ENCODE assay signal across 19 mouse cellular contexts in the genomic region with DNA sequence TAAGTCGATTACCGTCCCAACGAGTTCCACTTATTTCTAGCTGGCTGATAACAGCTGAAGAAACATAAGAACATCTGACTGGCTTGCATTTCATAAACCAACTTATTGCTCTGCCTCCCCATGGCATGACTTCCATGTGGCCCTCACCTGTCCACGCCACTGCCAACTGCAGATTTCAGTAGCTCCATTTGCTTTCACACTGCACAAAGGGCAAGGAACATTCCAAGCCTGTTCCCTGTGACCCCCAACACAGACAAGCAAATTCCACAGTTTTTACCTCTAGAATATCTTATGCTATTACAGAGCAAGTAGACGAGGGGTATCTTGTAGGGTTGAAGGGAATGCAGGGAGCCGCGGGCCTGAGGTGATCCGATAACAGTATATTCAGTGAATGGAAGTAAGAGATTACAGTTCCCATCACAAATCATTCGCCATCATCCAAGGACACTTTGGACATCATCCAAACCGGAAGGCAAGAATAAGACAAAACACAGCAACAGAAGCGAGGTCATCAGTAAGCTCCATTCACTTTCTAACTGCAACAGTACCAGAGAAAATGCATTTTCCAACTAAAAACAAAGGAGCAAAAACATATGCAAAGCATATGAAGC. TPM values are rescaled to one million over a fixed set of nuclear protein-coding genes. Genes with fewer than 3 reads are reported as not detected.
DNase-seq lines count a peak whose midpoint lies in the region; ATAC-seq and TF ChIP-seq lines count a peak whose summit lies in the region.
"Had no signal": no experiment of that assay in that cellular context is flagged by ENCODE, and none has a peak within 500 bp of the region (broad histone marks: within the 10 kb centered on the region; RNA-seq: fewer than 3 reads in every experiment).

No protein-coding gene starts in this region.

- H3K27ac ChIP-seq in heart, embryonic 10.5 days: peak overlapping the region; percentile 25; the same call in 1 of the 2 replicates
- H3K27ac ChIP-seq in kidney, embryonic 15.5 days: peak overlapping the region; percentile 51; the same call in 1 of the 2 replicates
- H3K27ac ChIP-seq in MEL (ENCODE audit: control insufficient read depth, low read depth, low read length): peak overlapping the region; percentile 30
- H3K27ac ChIP-seq: hindbrain, embryonic 13.5 days; lung, embryonic 15.5 days; macrophage; midbrain, embryonic 12.5 days; neural tube, embryonic 15.5 days; stomach, postnatal 0 days had no signal

- no peak overlapping the region for H3K9ac ChIP-seq in kidney, embryonic 15.5 days
- H3K9ac ChIP-seq in MEL (ENCODE audit: control insufficient read depth, low read depth, low read length, poor library complexity, severe bottlenecking): no peak overlapping the region
- H3K9ac ChIP-seq: hindbrain, embryonic 13.5 days; lung, embryonic 15.5 days; midbrain, embryonic 12.5 days; neural tube, embryonic 15.5 days had no signal

- WGBS in heart, embryonic 10.5 days: 76% methylated on average over 11 of the region's 11 CpGs
- 70% methylated on average over 11 of the region's 11 CpGs for WGBS in kidney, embryonic 15.5 days

- H3K4me2 ChIP-seq in kidney, embryonic 15.5 days: no peak overlapping the region
- H3K4me2 ChIP-seq: hindbrain, embryonic 13.5 days; liver, embryonic 11.5 days; lung, embryonic 15.5 days; midbrain, embryonic 12.5 days; neural tube, embryonic 15.5 days had no signal

- no peaks in the 10 kb centered on the region for H3K79me2 ChIP-seq in MEL (ENCODE audit: control insufficient read depth, insufficient read depth, low read length, poor library complexity)

- H3K4me1 ChIP-seq in heart, embryonic 10.5 days: peaks cover 54% of the 10 kb centered on the region
- H3K4me1 ChIP-seq in kidney, embryonic 15.5 days: peaks cover 27% of the 10 kb centered on the region
- peaks cover 0 to 12% of the 10 kb centered on the region in 2 experiments; a peak in 3 of 4 replicates for H3K4me1 ChIP-seq in MEL (ENCODE audit: control insufficient read depth in 1 of 2, insufficient read depth in 2 of 2, low read length in 2 of 2)
- H3K4me1 ChIP-seq: midbrain, embryonic 12.5 days had no signal

- TF ChIP-seq EP300 in MEL (IDR thresholded peaks at IDR 0.05; ENCODE audit: low read depth in 1 of 2, low read length in 2 of 2): peak; percentile 55 to 67

- TF ChIP-seq CTCF in MEL (IDR thresholded peaks at IDR 0.05 in 2 of 3, conservative IDR thresholded peaks at IDR 0.05 in 1 of 3; ENCODE audit: control insufficient read depth in 1 of 3, insufficient read depth in 1 of 3, low read depth in 2 of 3, low read length in 3 of 3, poor library complexity in 1 of 3, severe bottlenecking in 1 of 3): no peak

- H3K27me3 ChIP-seq in heart, embryonic 10.5 days (ENCODE audit: insufficient read depth, poor library complexity, severe bottlenecking): no peaks in the 10 kb centered on the region
- H3K27me3 ChIP-seq in kidney, embryonic 15.5 days: no peaks in the 10 kb centered on the region
- H3K27me3 ChIP-seq in MEL (ENCODE audit: control insufficient read depth in 1 of 2, insufficient read depth in 2 of 2, low read length in 2 of 2): no peaks in the 10 kb centered on the region
- H3K27me3 ChIP-seq: hindbrain, embryonic 13.5 days; lung, embryonic 15.5 days; midbrain, embryonic 12.5 days; neural tube, embryonic 15.5 days had no signal

- TF ChIP-seq POLR2A in MEL (IDR thresholded peaks at IDR 0.05; ENCODE audit: control insufficient read depth in 1 of 2, insufficient read depth in 1 of 2, low read depth in 1 of 2, low read length in 2 of 2, poor library complexity in 1 of 2): no peak

- no peaks in the 10 kb centered on the region for H3K9me3 ChIP-seq in heart, embryonic 10.5 days
- no peaks in the 10 kb centered on the region for H3K9me3 ChIP-seq in kidney, embryonic 15.5 days (replicated peaks)
- no peaks in the 10 kb centered on the region for H3K9me3 ChIP-seq in MEL (replicated peaks; ENCODE audit: insufficient read depth, low read length)
- H3K9me3 ChIP-seq: hindbrain, embryonic 13.5 days; lung, embryonic 15.5 days; midbrain, embryonic 12.5 days; neural tube, embryonic 15.5 days had no signal

- DNase-seq in adrenal gland, adult (ENCODE audit: inconsistent age in 2 of 2, low spot score in 1 of 2): peak; percentile 34 to 85
- no peak for DNase-seq in adrenal gland, adult 18-20 months (ENCODE audit: low spot score in 2 of 2)
- DNase-seq in heart, embryonic 10.5 days (ENCODE audit: low spot score): peak; percentile 66
- DNase-seq in heart, adult 18-20 months: no peak
- no peak for DNase-seq in kidney, adult 8-10 months
- peak; percentile 78 for DNase-seq in MEL (ENCODE audit: low read depth, low spot score)
- no peak for DNase-seq in urinary bladder, postnatal 4 days (ENCODE audit: low spot score in 2 of 2)
- DNase-seq: cerebellum, postnatal 10 days; gastrocnemius, postnatal 36 days; layer of hippocampus, postnatal 36 days; thymus, postnatal 25 days had no signal

- 0 out of 2 replicates have a peak, but pooled peaks have one; percentile 22 for ATAC-seq in kidney, embryonic 15.5 days (replicated peaks; ENCODE audit: low FRiP score)

- peaks cover 11% of the 10 kb centered on the region; the same call in 1 of the 2 replicates for H3K36me3 ChIP-seq in heart, embryonic 10.5 days
- H3K36me3 ChIP-seq in kidney, embryonic 15.5 days: no peaks in the 10 kb centered on the region
- peaks cover 0 to 12% of the 10 kb centered on the region in 2 experiments; a peak in 2 of 4 replicates for H3K36me3 ChIP-seq in MEL (ENCODE audit: control insufficient read depth in 1 of 2, insufficient read depth in 2 of 2, low read length in 2 of 2)
- H3K36me3 ChIP-seq: hindbrain, embryonic 13.5 days; lung, embryonic 15.5 days; midbrain, embryonic 12.5 days; neural tube, embryonic 15.5 days had no signal

- H3K4me3 ChIP-seq in heart, embryonic 10.5 days: no peak overlapping the region
- no peak overlapping the region for H3K4me3 ChIP-seq in kidney, embryonic 15.5 days (replicated peaks)
- H3K4me3 ChIP-seq in MEL (ENCODE audit: control insufficient read depth in 1 of 2, insufficient read depth in 1 of 2, low read depth in 2 of 2, low read length in 2 of 2): peak overlapping the region in 1 of 2 experiments; percentile 19; a peak in 1 of 4 replicates
- H3K4me3 ChIP-seq: hindbrain, embryonic 13.5 days; lung, embryonic 15.5 days; midbrain, embryonic 12.5 days; neural tube, embryonic 15.5 days had no signal

- TF ChIP-seq RAD21 in MEL (IDR thresholded peaks at IDR 0.05; ENCODE audit: low read depth, low read length): no peak

TF ChIP-seq in MEL, 35 proteins besides CTCF, POLR2A, EP300 and RAD21:
- TF ChIP-seq USF2 (IDR thresholded peaks at IDR 0.05; ENCODE audit: borderline replicate concordance in 1 of 2, insufficient read depth in 1 of 2, low read depth in 1 of 2, low read length in 2 of 2) (no peak), ETS1 (IDR thresholded peaks at IDR 0.05; ENCODE audit: low read depth, low read length) (0 out of 2 replicates have a peak, but pooled peaks have one; percentile 37), TCF12 (IDR thresholded peaks at IDR 0.05; ENCODE audit: low read depth, low read length) (peak; percentile 79), TBP (IDR thresholded peaks at IDR 0.05; ENCODE audit: low read depth, low read length) (no peak), TAL1 (IDR thresholded peaks at IDR 0.05; ENCODE audit: low read length) (peak; percentile 81), E2F4 (IDR thresholded peaks at IDR 0.05; ENCODE audit: borderline replicate concordance, low read depth, low read length) (no peak), RCOR1 (IDR thresholded peaks at IDR 0.05; ENCODE audit: low read depth, low read length) (0 out of 2 replicates have a peak, but pooled peaks have one; percentile 22), ZKSCAN1 (IDR thresholded peaks at IDR 0.05; ENCODE audit: low read depth, low read length) (no peak), CHD2 (IDR thresholded peaks at IDR 0.05; ENCODE audit: low read length) (no peak), SIN3A (IDR thresholded peaks at IDR 0.05; ENCODE audit: low read length) (no peak), UBTF (IDR thresholded peaks at IDR 0.05; ENCODE audit: borderline replicate concordance, insufficient read depth, low read depth, low read length) (no peak), SMC3 (IDR thresholded peaks at IDR 0.05; ENCODE audit: low read depth, low read length) (no peak), GATA1 (IDR thresholded peaks at IDR 0.05; ENCODE audit: low read depth, low read length) (peak; percentile 69)

RNA-seq across cellular contexts. Expression of gene Sptbn1, which starts 16.6 kb away (rescaled TPM):
- total RNA-seq in adrenal gland, adult 18-20 months (2021): 100 to 1,000 TPM; 265 to 300 TPM
- polyA plus RNA-seq in heart, embryonic 10.5 days (2016; fragmentation: Nextera tagmentation; extraction: Ambion mirVana): 115 and 137 TPM in 2 replicates
- 100 to 1,000 TPM; 523 to 532 TPM for total RNA-seq in heart, adult 18-20 months (2021)
- 114 and 119 TPM in 2 replicates for polyA plus RNA-seq in kidney, embryonic 15.5 days (2015; fragmentation: Nextera tagmentation; extraction: Ambion mirVana)
- total RNA-seq in MEL (2012; rRNA removed): 14.6 and 20.0 TPM in 2 replicates
- polyA plus RNA-seq in MEL (2012; ENCODE audit: insufficient read depth in 1 of 2, insufficient read length in 2 of 2, low read depth in 1 of 2, low replicate concordance in 2 of 2, missing spikeins in 1 of 2): 10 to 100 TPM in 1 of 2 experiments, not detected in 1; 20.2 TPM

Comparison
In these comparisons a context has a peak if more than half of its experiments do, and no peak if none do; other contexts are left out.
1. DNase-seq: peak in adrenal gland, adult (2 of 2), heart, embryonic 10.5 days (single experiment) and MEL (single experiment); none in adrenal gland, adult 18-20 months (0 of 2), heart, adult 18-20 months (0 of 2), kidney, adult 8-10 months (0 of 2) and urinary bladder, postnatal 4 days (0 of 2).
2. RNA of gene Sptbn1, which starts 16.6 kb away (total RNA-seq): 523 to 532 TPM in heart, adult 18-20 months and 265 to 300 TPM in adrenal gland, adult 18-20 months; 14.6 to 20.0 TPM in MEL; every median in the first group is over 10 times any median in the second.
3. Peak in every context shown above with its lines, with median percentiles within 50 percentile points of each other: H3K27ac ChIP-seq.